Mouse (Mus musculus) T-helper 2 cell (primary cell): Measurements from ENCODE around the gene Plscr1.

Source experiments
- in situ Hi-C: fragments of 300-600 bp; cut with MboI, MseI; formaldehyde crosslinking; loops from one replicate; pipeline ENCODE4 v1.15.1; 2025; ENCODE audit warnings: high pct_unique_total_duplicates

The Plscr1 gene

GRCm38 (mm10) chr9:92301213-92301612, 51.7 kb downstream of the Plscr1 start:
- in situ Hi-C loops = no loop called here

DNA sequence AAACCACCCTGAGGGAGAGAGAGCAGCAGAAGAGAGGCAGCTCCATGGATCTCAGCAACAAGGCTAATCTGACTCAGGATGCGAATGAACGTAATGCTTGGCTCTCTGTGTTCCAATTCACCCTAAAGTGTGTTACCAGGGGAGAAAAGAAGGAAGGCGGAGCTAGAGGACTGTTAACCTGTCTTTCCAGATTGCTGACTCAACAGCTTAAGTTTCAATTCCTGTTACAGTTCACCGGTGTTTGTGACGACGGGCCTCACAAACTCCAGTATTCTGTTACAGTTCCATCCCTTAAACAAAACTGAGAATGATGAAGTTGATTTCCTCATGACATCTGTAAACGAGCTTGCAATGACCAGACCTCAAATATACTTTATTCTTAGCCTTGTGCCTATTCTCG, 55.5 kb downstream of the Plscr1 start:
- in situ Hi-C loops = no loop called here

DNA sequence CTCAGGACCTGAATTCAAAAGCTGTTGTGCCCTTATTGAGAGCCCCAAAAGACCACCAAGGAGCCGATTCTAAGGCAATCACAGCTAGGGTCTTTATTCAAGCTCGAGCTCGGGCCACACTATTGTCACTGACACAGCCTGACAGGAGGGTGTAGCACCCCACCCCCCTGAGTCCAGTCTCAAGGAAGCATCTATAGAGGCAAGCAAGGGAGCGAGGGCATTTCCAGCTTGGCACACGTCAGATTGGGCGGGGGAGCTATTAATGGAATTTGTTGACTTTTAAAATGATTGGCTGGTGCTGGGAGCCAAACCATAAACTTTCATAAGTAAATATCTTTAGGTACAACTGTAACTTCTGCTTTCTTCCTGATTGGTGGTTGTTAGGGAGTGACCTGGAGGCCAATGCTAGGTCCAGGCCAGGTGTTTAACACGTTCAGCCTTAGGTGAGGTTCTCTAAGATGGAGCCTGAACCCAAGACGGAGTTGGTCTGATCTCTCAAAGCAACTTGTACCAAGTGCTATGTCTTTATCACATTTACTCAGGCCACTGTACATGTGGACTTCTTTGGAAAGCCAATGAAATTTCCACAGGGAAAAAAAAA, 56.2 kb downstream of the Plscr1 start:
- in situ Hi-C loops = no loop called here

GRCm38 (mm10) chr9:92309077-92309476, 59.5 kb downstream of the Plscr1 start, which contains the start of gene 1700057G04Rik:
1700057G04Rik (plus strand) TSS chr9:92309377.
- in situ Hi-C loops = no loop called here

- in situ Hi-C loops = no loop called here
Measured at GRCm38 (mm10) chr9:92316791-92317190, 67.2 kb downstream of the Plscr1 start.
